Mouse (Mus musculus): ENCODE data around the gene Chac1. TPM values are rescaled to one million over a fixed set of nuclear protein-coding genes. Genes with fewer than 3 reads are reported as not detected.

Chac1 gene
- 0.44 TPM in 1 of 2 replicates, not detected in the other for polyA plus RNA-seq (2012; ENCODE audit: insufficient read depth, insufficient read length, missing spikeins)

DNA sequence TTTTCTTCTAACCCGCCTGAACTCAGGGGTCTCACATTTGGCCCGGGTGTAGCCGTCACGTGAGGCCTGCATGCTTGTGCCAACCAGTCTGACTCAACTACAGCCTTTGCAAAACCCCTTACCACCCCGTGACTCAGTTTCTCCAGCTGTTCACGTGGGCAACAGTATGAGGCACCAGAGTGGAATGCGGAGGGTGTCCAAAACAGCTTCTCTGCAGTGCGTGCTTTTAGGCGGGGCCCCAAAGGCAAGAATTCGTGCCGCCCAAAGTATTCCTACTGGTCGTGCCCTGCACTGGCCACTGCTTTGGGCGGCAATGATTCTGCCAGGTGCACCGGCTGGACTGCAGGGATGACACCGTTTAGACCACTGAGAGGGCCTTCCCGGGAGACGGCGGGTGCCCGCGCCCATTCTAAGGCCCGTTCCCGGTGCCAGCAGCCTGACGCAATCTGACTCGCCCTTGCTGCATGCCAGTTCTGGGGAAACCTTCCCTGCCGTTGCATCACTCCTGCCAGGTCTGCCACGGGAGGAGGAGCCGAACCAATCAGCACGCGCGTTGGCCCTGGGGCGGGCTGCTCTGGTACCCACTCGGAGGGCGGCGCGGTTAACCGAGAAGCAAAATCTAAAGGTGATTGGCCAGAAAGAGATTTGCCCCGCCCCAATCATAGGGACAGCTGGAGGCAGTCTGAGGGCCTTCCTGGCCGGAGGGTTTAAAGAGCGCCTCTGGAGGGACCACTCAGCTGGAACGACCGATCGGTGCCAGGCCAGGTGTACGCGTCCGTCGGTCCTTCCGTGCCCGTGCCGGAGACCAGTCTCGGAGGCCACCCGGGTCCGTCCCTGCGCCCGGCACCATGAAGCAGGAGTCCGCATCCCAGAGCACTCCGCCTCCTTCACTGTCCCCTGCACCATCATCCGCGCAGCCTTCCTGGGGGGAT lies at the start of gene Chac1:
TSS of gene Chac1 (plus strand) at position 675 of the 932 bp plus-strand sequence.
- Histone ChIP-seq H3K4me3 (ENCODE audit: insufficient read depth, low read length) (peak within 1 kb of the TSS; percentile 46), H3K27ac (ENCODE audit: insufficient read depth, low read depth, low read length) (no peak within 1 kb of the TSS), H3K4me1 (ENCODE audit: control insufficient read depth, insufficient read depth, low read length) (peaks cover 4% of the 10 kb centered on the region; the same call in 1 of the 2 replicates)
- no peak for TF ChIP-seq CTCF (IDR thresholded peaks at IDR 0.05; ENCODE audit: low read depth, low read length)
- TF ChIP-seq POLR2A (IDR thresholded peaks at IDR 0.05; ENCODE audit: borderline replicate concordance, low read depth, low read length) = no peak

DNA sequence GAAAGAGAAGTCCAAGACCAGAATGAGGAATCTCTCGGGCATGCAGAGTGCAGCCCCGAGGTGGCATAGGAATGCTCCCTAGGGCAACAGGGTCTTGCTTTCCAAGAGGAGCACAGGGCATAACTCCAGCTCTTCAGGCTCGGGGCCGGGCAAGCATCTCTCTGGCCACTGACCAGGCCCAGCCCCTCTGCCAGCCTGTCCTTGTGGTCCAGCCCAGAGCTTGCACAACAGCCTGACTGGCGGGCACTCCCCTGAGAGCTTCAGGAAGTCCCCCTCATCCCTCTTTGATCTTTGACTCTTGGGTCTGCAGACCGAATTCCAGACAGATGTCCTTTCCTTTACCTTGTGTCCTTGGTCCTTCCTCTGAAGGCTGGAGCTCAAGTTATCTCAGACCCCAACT lies 48.2 kb upstream of the Chac1 start:
- TF ChIP-seq CTCF (IDR thresholded peaks at IDR 0.05; ENCODE audit: low read depth, low read length) = no peak
- TF ChIP-seq POLR2A (IDR thresholded peaks at IDR 0.05; ENCODE audit: borderline replicate concordance, low read depth, low read length) = no peak
- no peak overlapping the region for H3K27ac ChIP-seq (ENCODE audit: insufficient read depth, low read depth, low read length)
- H3K4me1 ChIP-seq (ENCODE audit: control insufficient read depth, insufficient read depth, low read length) = peaks cover 31% of the 10 kb centered on the region
- no peak overlapping the region for H3K4me3 ChIP-seq (ENCODE audit: insufficient read depth, low read length)

GRCm38 (mm10) chr2:119304391-119304790 lies 46.6 kb upstream of the Chac1 start:
- Histone ChIP-seq H3K27ac (ENCODE audit: insufficient read depth, low read depth, low read length) (no peak overlapping the region), H3K4me3 (ENCODE audit: insufficient read depth, low read length) (no peak overlapping the region), H3K4me1 (ENCODE audit: control insufficient read depth, insufficient read depth, low read length) (peaks cover 20% of the 10 kb centered on the region)
- TF ChIP-seq CTCF (IDR thresholded peaks at IDR 0.05; ENCODE audit: low read depth, low read length) = no peak
- no peak for TF ChIP-seq POLR2A (IDR thresholded peaks at IDR 0.05; ENCODE audit: borderline replicate concordance, low read depth, low read length)

- TF ChIP-seq POLR2A (IDR thresholded peaks at IDR 0.05; ENCODE audit: borderline replicate concordance, low read depth, low read length) = no peak
- no peak for TF ChIP-seq CTCF (IDR thresholded peaks at IDR 0.05; ENCODE audit: low read depth, low read length)
- no peak overlapping the region for H3K27ac ChIP-seq (ENCODE audit: insufficient read depth, low read depth, low read length)
- no peak overlapping the region for H3K4me3 ChIP-seq (ENCODE audit: insufficient read depth, low read length)
- H3K4me1 ChIP-seq (ENCODE audit: control insufficient read depth, insufficient read depth, low read length) = peaks cover 16% of the 10 kb centered on the region
These were observed 46.2 kb upstream of the Chac1 start for GRCm38 (mm10) chr2:119304798-119305208.

DNA sequence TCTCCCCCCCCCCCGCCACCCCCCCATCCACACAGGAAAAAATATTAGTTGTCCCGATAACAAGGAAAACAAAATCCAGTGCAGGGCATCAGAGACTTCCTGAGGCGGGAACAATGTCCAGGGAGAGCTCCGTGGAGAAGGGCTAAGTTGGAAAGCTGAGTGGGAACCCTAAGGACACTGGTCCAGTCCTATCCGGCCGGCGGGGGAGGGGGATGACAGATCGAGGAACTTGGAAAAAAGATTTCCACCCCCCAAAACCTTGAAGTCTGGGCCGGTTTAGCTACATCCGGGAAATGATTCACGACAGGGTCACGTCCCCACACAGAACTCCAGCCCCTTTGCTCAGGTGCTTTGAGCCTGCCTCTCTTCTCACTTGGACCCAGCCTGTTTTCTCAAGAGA lies 39.5 kb upstream of the Chac1 start:
- Histone ChIP-seq H3K27ac (ENCODE audit: insufficient read depth, low read depth, low read length) (no peak overlapping the region), H3K4me3 (ENCODE audit: insufficient read depth, low read length) (no peak overlapping the region), H3K4me1 (ENCODE audit: control insufficient read depth, insufficient read depth, low read length) (no peaks in the 10 kb centered on the region)
- TF ChIP-seq CTCF (IDR thresholded peaks at IDR 0.05; ENCODE audit: low read depth, low read length) (no peak), POLR2A (IDR thresholded peaks at IDR 0.05; ENCODE audit: borderline replicate concordance, low read depth, low read length) (no peak)

DNA sequence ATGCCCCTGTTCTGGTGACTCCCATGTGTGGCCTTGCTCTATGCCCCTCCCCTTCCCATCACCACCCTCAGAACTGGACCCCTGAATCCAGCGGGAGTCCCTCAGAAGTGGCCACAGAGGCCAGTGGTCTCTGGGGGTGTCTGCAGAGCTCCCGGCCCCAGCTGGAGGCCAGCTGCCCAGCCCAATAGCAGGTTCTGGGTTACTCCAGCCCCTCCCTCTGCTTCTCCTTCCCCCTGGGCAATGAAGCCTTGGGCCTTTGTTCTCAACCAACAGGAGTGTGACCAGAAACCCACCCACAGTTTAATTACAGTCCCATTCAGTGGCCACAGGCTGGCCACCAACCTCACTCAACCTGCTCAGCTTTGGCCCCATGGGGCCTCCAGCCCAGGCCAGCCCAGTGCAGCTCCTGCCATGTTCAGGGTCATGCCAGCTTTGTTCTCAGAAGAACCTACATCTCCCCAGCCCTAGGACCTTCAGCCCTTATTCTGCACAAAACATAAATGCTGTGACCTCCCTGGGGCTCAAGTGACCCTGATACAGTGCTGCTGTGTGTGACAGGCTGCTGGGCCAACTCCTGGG lies 38.6 kb upstream of the Chac1 start:
- no peak overlapping the region for H3K4me3 ChIP-seq (ENCODE audit: insufficient read depth, low read length)
- no peak overlapping the region for H3K27ac ChIP-seq (ENCODE audit: insufficient read depth, low read depth, low read length)
- H3K4me1 ChIP-seq (ENCODE audit: control insufficient read depth, insufficient read depth, low read length) = no peaks in the 10 kb centered on the region
- no peak for TF ChIP-seq POLR2A (IDR thresholded peaks at IDR 0.05; ENCODE audit: borderline replicate concordance, low read depth, low read length)
- TF ChIP-seq CTCF (IDR thresholded peaks at IDR 0.05; ENCODE audit: low read depth, low read length) = no peak

DNA sequence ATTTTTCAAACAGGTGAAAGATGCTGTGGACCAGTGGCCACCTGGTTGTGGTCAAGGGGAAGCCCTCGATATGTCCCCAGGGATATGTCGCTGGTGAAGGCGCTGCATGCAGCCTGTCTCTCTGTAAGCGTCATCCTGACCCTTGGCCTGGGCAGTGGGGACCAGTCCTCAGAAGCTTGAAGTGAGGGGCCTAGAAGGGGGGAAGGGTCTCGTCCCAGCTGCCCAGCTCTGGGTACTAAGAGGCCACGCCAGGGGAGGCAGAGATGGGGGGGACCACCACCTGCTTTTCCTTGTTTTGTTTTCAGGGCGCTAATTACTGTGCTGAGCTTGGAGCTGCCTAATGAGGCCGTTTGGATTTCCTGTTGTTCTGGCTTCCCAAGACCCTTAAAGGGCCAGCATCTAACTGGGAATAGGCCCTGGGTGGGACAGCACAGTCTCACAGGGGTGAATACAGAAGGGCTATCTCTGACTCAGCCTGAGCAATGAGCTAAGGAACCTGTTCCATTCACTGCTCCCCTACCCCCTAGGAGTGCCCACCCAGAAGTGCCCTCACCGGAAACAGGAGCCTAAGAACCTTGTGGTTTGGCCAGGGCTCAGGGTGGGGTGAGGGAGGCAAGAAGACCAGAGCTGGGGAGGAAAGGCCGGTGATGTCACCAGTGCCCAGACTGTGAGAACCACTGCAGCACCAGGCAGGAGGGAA lies 37.1 kb upstream of the Chac1 start:
- no peak overlapping the region for H3K4me3 ChIP-seq (ENCODE audit: insufficient read depth, low read length)
- H3K27ac ChIP-seq (ENCODE audit: insufficient read depth, low read depth, low read length) = no peak overlapping the region
- TF ChIP-seq CTCF (IDR thresholded peaks at IDR 0.05; ENCODE audit: low read depth, low read length) (no peak), POLR2A (IDR thresholded peaks at IDR 0.05; ENCODE audit: borderline replicate concordance, low read depth, low read length) (no peak)

DNA sequence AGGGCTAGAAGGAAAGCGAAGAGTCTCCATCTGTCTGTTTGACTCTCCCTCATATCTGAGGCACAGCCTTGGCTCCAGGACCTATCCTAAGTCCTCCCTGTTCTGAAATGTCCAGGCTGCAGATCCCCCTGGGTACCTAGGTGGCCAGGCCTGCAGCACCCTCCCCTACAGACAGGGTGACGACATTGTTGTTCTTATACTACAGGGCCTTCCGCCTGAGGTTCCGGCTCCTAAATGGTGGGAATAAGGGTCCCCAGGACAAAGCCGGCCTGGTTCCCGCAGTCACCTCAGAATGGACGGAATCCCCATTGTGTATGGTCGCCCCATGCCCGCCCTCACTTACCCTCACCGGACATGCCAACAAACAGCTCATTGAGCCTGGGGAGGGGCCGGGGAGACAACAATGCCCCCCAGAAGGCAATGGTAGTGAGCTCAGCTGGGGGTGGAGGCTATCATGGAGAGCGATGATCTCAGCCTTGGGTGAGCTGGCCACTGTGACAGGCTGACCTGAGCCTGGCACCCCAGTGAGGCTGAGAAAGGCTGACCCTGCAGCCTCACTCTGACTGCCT lies 36.2 kb upstream of the Chac1 start:
- Histone ChIP-seq H3K4me1 (ENCODE audit: control insufficient read depth, insufficient read depth, low read length) (peaks cover 7% of the 10 kb centered on the region), H3K27ac (ENCODE audit: insufficient read depth, low read depth, low read length) (no peak overlapping the region), H3K4me3 (ENCODE audit: insufficient read depth, low read length) (no peak overlapping the region)
- TF ChIP-seq POLR2A (IDR thresholded peaks at IDR 0.05; ENCODE audit: borderline replicate concordance, low read depth, low read length) = no peak
- TF ChIP-seq CTCF (IDR thresholded peaks at IDR 0.05; ENCODE audit: low read depth, low read length) = no peak

More for the DNA sequence above, 37.1 kb upstream of the Chac1 start:
- H3K4me1 ChIP-seq (ENCODE audit: control insufficient read depth, insufficient read depth, low read length) = peaks cover 7% of the 10 kb centered on the region

- TF ChIP-seq CTCF (IDR thresholded peaks at IDR 0.05; ENCODE audit: low read depth, low read length) = no peak
- no peak for TF ChIP-seq POLR2A (IDR thresholded peaks at IDR 0.05; ENCODE audit: borderline replicate concordance, low read depth, low read length)
- peaks cover 24% of the 10 kb centered on the region for H3K4me1 ChIP-seq (ENCODE audit: control insufficient read depth, insufficient read depth, low read length)
- no peak overlapping the region for H3K4me3 ChIP-seq (ENCODE audit: insufficient read depth, low read length)
- H3K27ac ChIP-seq (ENCODE audit: insufficient read depth, low read depth, low read length) = no peak overlapping the region
These were observed 32.9 kb upstream of the Chac1 start for GRCm38 (mm10) chr2:119318043-119318710.
